Mouse (Mus musculus): ENCODE data around the gene Fggy.

DNA sequence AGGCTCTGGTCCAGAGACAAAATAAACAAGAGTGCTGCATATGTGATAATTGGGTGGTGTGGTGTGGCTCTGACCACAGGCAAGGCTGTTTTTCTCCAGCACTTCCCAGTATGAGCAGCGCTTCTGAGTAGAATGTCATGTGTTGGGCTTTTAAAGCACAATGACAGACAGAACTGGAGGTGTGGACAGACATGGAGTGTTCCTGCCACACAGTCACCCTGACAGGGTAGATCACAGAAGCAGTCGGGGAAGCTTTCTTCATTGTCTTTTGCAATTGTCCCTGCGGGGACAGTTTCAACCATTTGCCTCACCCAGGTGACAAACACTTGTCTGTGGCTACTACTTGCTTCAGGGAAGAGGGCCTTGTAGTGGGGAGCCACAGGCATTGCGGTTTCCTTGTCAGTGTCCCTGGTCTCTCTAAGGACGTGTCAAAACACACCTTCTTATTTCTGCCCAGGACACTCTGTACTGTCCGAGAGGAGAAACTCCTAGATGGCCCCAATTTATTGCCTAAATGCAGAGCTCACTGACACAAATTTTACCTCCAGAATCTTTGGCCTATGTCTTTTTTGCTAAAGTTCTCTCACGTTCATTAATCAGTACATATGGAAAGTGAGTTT lies 183.9 kb downstream of the Fggy start:
- no peak for TF ChIP-seq CTCF (IDR thresholded peaks at IDR 0.05; ENCODE audit: extremely low read depth, insufficient read depth, insufficient read length, insufficient replicate concordance)
- TF ChIP-seq POLR2A (IDR thresholded peaks at IDR 0.05; ENCODE audit: low read depth, low read length) = no peak
